Mouse (Mus musculus) kidney, embryonic 15.5 days (tissue): ENCODE measurements at regions not wholly inside any gene's neighbourhood (a gene's known extent, or its start where the extent isn't known, plus 50 kb on each side); places are given as distances from the start of the nearest gene placed in this dataset.

Experiments
- ATAC-seq: fragments of 200-750 bp; cut with Nextera tagmentation; replicated peaks from 2 replicates; pipeline ENCODE4 v1.8.0; 2017; ENCODE audit warnings: moderate TSS enrichment; ENCODE audit not compliant: low FRiP score
- H3K27ac ChIP-seq: fragments of 300-500 bp; sonication (generic); 2 replicates; pipeline ENCODE4 v1.5.1; 2015; ENCODE audit warnings: mild to moderate bottlenecking, inconsistent platforms
- H3K27me3 ChIP-seq: fragments of 300-500 bp; sonication (generic); 2 replicates; pipeline ENCODE4 v1.6.1; 2015; ENCODE audit warnings: inconsistent platforms
- H3K36me3 ChIP-seq: fragments of 300-500 bp; sonication (generic); 2 replicates; pipeline ENCODE4 v1.6.1; 2015; ENCODE audit warnings: inconsistent platforms
- H3K4me1 ChIP-seq: fragments of 300-500 bp; sonication (generic); 2 replicates; pipeline ENCODE4 v1.6.1; 2015; ENCODE audit warnings: inconsistent platforms
- H3K4me2 ChIP-seq: fragments of 300-500 bp; sonication (generic); 2 replicates; pipeline ENCODE4 v1.6.1; 2015; ENCODE audit warnings: moderate library complexity, mild to moderate bottlenecking, inconsistent platforms
- H3K4me3 ChIP-seq: fragments of 300-500 bp; sonication (generic); replicated peaks from 2 replicates; pipeline ENCODE4 v1.5.1; 2015; ENCODE audit warnings: mild to moderate bottlenecking, inconsistent platforms
- H3K9ac ChIP-seq: fragments of 300-500 bp; sonication (generic); 2 replicates; pipeline ENCODE4 v1.6.1; 2015; ENCODE audit warnings: mild to moderate bottlenecking, inconsistent platforms
- H3K9me3 ChIP-seq: fragments of 300-500 bp; sonication (generic); replicated peaks from 2 replicates; pipeline ENCODE4 v1.6.1; 2016; ENCODE audit warnings: inconsistent platforms
- WGBS: fragments of 180-500 bp; shearing (Covaris S2); methylation state at CpG from one replicate; pipeline ENCODE4 v1.1.7; 2015; ENCODE audit warnings: mixed read lengths; 5-methylcytosine and 5-hydroxymethylcytosine counted together

DNA sequence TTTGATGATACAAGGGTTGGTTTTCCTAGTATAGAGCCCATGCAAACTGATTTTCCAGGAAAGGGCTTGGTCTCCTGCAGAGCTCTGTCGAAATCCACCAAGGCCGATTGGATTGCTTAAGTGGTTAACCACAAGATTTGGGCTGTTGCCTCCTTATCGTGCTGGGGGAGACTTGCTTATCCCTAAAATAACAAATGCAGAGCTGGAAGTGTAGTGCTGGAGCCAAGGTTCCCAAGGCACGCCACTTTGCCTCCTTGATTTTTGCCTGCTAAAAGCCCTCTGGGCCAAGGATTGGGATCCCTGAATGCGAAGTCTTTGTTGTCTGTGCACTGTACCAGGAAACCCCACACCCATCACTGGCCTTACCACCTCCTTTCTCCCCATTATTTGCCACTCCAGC, 52.8 kb upstream of the Tmem178 start:
- no peak overlapping the region for H3K9ac ChIP-seq
- 53% methylated on average over 5 of the region's 5 CpGs for WGBS
- no peak for ATAC-seq
- H3K36me3 ChIP-seq, result no peaks in the 10 kb centered on the region
- no peaks in the 10 kb centered on the region for H3K9me3 ChIP-seq
- peaks cover 14% of the 10 kb centered on the region for H3K4me1 ChIP-seq
- no peak overlapping the region for H3K4me2 ChIP-seq
- H3K27me3 ChIP-seq, result no peaks in the 10 kb centered on the region
- no peak overlapping the region for H3K4me3 ChIP-seq
- no peak overlapping the region for H3K27ac ChIP-seq

- Histone ChIP-seq H3K9ac (no peak overlapping the region), H3K4me1 (peaks cover 25% of the 10 kb centered on the region)
Measured at GRCm38 (mm10) chr17:80889095-80889494, 55.3 kb upstream of the Tmem178 start.

DNA sequence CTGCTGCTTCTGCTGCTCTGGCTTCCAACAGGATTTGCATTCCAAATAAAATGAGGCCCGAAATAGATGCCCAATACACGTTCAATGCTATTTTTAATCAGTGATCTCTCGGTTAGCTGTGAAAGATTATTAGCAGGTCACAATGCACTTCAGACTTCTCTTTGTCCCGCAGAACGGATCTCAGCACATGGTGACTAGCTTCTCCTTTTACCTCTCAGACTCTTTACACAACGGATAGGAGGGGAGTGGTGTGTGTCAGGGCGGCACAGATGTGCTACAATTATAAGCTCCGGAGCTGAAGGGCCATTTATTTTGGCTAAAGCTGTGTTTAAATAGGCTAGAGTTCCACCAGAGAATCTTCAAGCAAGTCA, 56.7 kb upstream of the Tmem178 start:
- ATAC-seq, result 0 out of 2 replicates have a peak, but pooled peaks have one; percentile 54
- Histone ChIP-seq H3K9me3 (no peaks in the 10 kb centered on the region), H3K4me3 (no peak overlapping the region; the same call in 1 of the 2 replicates), H3K27ac (peak overlapping the region; percentile 49), H3K36me3 (no peaks in the 10 kb centered on the region), H3K9ac (no peak overlapping the region), H3K27me3 (no peaks in the 10 kb centered on the region), H3K4me1 (peaks cover 25% of the 10 kb centered on the region), H3K4me2 (peak overlapping the region; percentile 38)
- 16% methylated on average over 8 of the region's 8 CpGs for WGBS

More at GRCm38 (mm10) chr17:80889095-80889494, 55.3 kb upstream of the Tmem178 start:
- no peak overlapping the region for H3K4me3 ChIP-seq
- no peaks in the 10 kb centered on the region for H3K27me3 ChIP-seq
- WGBS, result 96% methylated on average over 4 of the region's 4 CpGs
- H3K4me2 ChIP-seq, result no peak overlapping the region
- no peak for ATAC-seq
- H3K36me3 ChIP-seq, result no peaks in the 10 kb centered on the region
- no peak overlapping the region for H3K27ac ChIP-seq
- no peaks in the 10 kb centered on the region for H3K9me3 ChIP-seq

DNA sequence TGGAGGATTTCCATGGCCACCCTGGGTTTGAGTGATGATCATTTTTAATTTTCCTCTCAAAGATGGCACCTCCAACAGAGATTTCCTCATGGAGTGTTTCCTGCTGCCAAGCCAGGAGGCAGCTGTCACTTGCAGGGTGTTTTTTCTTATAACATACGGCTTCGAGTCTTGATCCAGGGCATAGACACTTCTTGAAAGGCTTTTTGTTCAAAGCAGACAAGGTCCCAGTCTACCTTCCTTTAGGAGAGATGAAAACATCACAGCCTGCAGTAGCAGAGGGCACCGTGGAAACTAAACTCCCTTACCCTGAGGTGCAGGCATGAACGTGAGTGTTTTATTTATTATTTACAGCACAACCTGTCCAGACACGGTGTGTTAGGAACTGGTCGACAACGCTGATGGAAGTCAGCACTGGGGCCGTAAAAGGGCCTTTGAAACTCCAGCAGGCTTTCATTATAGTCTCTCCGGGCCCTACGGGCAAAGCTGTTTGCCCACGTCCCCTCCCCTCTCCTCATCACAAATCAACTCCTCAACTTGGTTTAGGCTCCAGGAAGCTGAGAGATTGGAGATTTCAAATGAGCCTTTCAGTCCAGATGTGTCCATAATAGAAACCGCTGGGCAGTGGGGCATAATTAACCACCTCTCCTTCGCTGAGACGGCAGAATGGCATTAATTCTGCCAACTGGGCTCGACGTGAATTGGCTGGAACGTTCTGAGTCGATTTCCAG, 57.2 kb upstream of the Tmem178 start:
- no peak overlapping the region; the same call in 1 of the 2 replicates for H3K4me3 ChIP-seq
- WGBS, result 15% methylated on average over 18 of the region's 18 CpGs
- no peaks in the 10 kb centered on the region for H3K36me3 ChIP-seq
- H3K27ac ChIP-seq, result peak overlapping the region; percentile 49
- peak overlapping the region; percentile 38 for H3K4me2 ChIP-seq
- H3K9me3 ChIP-seq, result no peaks in the 10 kb centered on the region
- peaks cover 25% of the 10 kb centered on the region for H3K4me1 ChIP-seq
- no peaks in the 10 kb centered on the region for H3K27me3 ChIP-seq
- peak; percentile 29; the same call in 1 of the 2 replicates for ATAC-seq
- H3K9ac ChIP-seq, result no peak overlapping the region

DNA sequence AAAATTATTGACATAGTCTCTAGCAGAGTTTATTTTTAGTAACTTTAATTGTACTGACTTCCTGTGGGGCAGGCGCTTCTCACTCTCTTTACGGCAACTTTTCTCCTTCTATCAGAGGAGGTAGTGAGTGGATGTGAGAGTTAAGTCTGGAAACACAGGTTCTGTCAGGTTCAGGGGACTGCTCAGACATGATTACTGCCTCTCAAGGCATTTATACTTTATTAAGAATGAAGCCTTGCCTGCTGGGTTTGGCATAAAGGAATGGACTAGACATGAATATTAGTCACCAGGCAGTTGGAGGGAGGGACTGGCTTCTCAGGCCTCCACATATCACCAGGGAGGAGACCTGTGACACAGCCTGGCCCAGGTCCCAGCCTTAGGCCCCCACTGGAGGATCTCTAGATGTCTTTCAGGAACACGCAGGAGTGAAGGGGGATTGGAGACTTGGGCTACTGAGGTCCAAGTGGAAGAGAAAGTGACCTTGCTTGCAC, 58.2 kb upstream of the Tmem178 start:
- ATAC-seq, result no peak
- Histone ChIP-seq H3K36me3 (no peaks in the 10 kb centered on the region), H3K4me3 (no peak overlapping the region), H3K27ac (no peak overlapping the region), H3K27me3 (no peaks in the 10 kb centered on the region), H3K9ac (no peak overlapping the region), H3K4me2 (no peak overlapping the region), H3K9me3 (no peaks in the 10 kb centered on the region), H3K4me1 (peaks cover 25% of the 10 kb centered on the region)
- WGBS, result 47% methylated on average over 3 of the region's 3 CpGs

DNA sequence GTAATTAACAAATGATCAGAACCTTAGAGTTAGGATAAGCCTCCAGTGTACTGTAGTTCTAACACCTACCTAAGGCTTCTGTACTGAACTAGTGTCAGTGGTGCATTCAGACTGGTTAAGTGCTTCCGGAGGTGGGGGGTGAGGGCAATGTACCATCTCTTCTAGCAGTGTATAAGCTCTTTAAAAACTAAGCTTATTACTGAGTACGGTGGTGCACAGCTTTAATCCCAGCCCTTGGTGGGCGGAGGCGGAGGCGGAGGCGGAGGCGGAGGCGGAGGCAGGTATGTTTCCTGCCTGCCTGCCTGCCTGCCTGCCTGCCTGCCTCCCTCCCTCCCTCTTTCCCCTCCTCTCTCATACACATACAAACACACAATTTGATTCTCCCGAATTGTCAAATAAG, 58.7 kb upstream of the Tmem178 start:
- ATAC-seq, result no peak
- WGBS, result 84% methylated on average over 9 of the region's 9 CpGs

DNA sequence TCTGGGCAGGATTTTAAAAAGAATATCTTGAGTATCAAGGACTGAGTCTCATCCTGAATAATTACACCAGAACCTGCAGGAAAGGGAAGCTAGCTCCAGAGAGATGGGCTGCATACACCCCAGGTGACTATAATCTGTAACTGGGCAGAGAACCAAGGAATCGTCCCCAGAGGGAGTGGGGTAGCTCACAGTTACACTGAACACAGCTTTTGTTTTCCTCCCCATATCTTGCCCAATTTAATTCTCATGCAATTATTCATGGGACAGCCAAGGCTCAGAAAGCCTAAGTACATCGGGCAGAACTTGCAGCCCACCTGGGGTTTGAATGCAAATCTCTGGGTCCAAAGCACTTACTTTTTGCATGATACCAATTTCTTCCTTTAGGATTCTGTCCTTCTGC, 59.5 kb upstream of the Tmem178 start:
- WGBS, result 78% methylated on average over 2 of the region's 2 CpGs
- no peaks in the 10 kb centered on the region for H3K36me3 ChIP-seq
- peaks cover 25% of the 10 kb centered on the region for H3K4me1 ChIP-seq
- no peak overlapping the region for H3K4me2 ChIP-seq
- no peak for ATAC-seq
- no peak overlapping the region for H3K27ac ChIP-seq
- no peak overlapping the region for H3K9ac ChIP-seq
- no peaks in the 10 kb centered on the region for H3K27me3 ChIP-seq
- H3K4me3 ChIP-seq, result no peak overlapping the region
- no peaks in the 10 kb centered on the region for H3K9me3 ChIP-seq

More for the DNA sequence above, 58.7 kb upstream of the Tmem178 start:
- no peak overlapping the region for H3K4me2 ChIP-seq
- no peaks in the 10 kb centered on the region for H3K36me3 ChIP-seq
- H3K9me3 ChIP-seq, result no peaks in the 10 kb centered on the region
- H3K27me3 ChIP-seq, result no peaks in the 10 kb centered on the region
- H3K27ac ChIP-seq, result no peak overlapping the region
- H3K4me3 ChIP-seq, result no peak overlapping the region
- H3K9ac ChIP-seq, result no peak overlapping the region
- peaks cover 25% of the 10 kb centered on the region for H3K4me1 ChIP-seq

DNA sequence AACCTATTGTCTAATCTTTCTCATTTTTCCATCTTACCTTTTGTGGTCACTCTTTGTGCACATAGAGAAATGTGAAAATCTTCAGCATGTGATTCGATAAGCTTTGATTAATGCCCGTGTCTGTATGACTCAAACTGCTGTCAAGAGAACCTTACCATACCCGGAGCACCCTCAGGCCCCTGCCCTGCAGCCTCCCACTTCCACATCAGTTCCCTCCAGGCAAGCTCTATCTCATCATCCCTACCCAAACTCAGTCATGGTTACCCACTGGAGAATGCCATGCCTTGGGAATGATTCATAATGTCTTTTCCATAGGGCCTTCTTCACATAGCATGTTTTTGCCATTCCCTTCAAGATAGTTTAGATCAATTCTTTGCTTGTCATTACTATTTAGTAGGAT, 62.0 kb upstream of the Tmem178 start:
- H3K9ac ChIP-seq, result no peak overlapping the region
- no peak for ATAC-seq
- 86% methylated on average over 3 of the region's 3 CpGs for WGBS
- no peaks in the 10 kb centered on the region for H3K36me3 ChIP-seq
- no peak overlapping the region for H3K4me2 ChIP-seq
- no peaks in the 10 kb centered on the region for H3K9me3 ChIP-seq
- H3K27ac ChIP-seq, result no peak overlapping the region
- no peaks in the 10 kb centered on the region for H3K27me3 ChIP-seq
- H3K4me1 ChIP-seq, result peaks cover 18% of the 10 kb centered on the region
- H3K4me3 ChIP-seq, result no peak overlapping the region

- Histone ChIP-seq H3K27me3 (no peaks in the 10 kb centered on the region), H3K4me1 (0 out of 2 replicates have a peak, but pooled peaks cover 6% of the 10 kb centered on the region), H3K36me3 (no peaks in the 10 kb centered on the region), H3K4me2 (no peak overlapping the region), H3K4me3 (no peak overlapping the region), H3K9me3 (no peaks in the 10 kb centered on the region), H3K27ac (no peak overlapping the region), H3K9ac (no peak overlapping the region)
- 74% methylated on average over 4 of the region's 4 CpGs for WGBS
- ATAC-seq, result no peak
Measured at GRCm38 (mm10) chr17:80880325-80880724, 64.1 kb upstream of the Tmem178 start.

- Histone ChIP-seq H3K9ac (no peak overlapping the region), H3K27ac (no peak overlapping the region), H3K36me3 (no peaks in the 10 kb centered on the region), H3K27me3 (no peaks in the 10 kb centered on the region), H3K4me3 (no peak overlapping the region), H3K9me3 (no peaks in the 10 kb centered on the region), H3K4me1 (0 out of 2 replicates have a peak, but pooled peaks cover 6% of the 10 kb centered on the region), H3K4me2 (no peak overlapping the region)
- WGBS, result 45% methylated on average over 7 of the region's 7 CpGs
- ATAC-seq, result 0 out of 2 replicates have a peak, but pooled peaks have one; percentile 36
Measured at GRCm38 (mm10) chr17:80875352-80876044, 68.9 kb upstream of the Tmem178 start.

- H3K4me2 ChIP-seq, result no peak overlapping the region
- H3K4me1 ChIP-seq, result 0 out of 2 replicates have a peak, but pooled peaks cover 6% of the 10 kb centered on the region
- WGBS, result 81% methylated on average over 4 of the region's 4 CpGs
- no peak for ATAC-seq
- no peaks in the 10 kb centered on the region for H3K27me3 ChIP-seq
- no peaks in the 10 kb centered on the region for H3K9me3 ChIP-seq
- H3K9ac ChIP-seq, result no peak overlapping the region
- H3K36me3 ChIP-seq, result no peaks in the 10 kb centered on the region
- no peak overlapping the region for H3K27ac ChIP-seq
- no peak overlapping the region for H3K4me3 ChIP-seq
Measured at GRCm38 (mm10) chr17:80870965-80871364, 73.5 kb upstream of the Tmem178 start.

DNA sequence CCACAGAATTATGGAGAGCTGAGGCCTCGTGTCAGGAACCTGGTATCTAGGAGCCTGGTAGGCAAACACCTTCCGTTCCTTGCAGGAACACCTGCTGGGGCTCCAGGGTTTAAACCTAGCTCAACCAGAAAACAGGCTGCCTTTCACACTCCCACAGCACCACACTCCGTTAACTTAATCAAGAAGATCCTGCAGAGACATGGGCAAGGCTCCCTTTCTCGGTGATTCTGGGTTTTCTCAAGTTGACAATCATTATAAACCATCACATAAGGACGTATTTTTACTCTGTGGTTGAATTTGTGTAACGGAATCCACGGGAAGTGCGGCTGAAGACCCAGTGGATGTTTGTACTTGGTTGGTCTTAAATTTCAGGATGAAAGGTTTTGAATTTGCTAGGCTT, 82.1 kb upstream of the Tmem178 start:
- Histone ChIP-seq H3K27ac (no peak overlapping the region), H3K9ac (no peak overlapping the region), H3K4me1 (no peaks in the 10 kb centered on the region), H3K27me3 (no peaks in the 10 kb centered on the region), H3K9me3 (no peaks in the 10 kb centered on the region), H3K4me2 (no peak overlapping the region), H3K36me3 (no peaks in the 10 kb centered on the region), H3K4me3 (no peak overlapping the region)
- ATAC-seq, result no peak
- WGBS, result 71% methylated on average over 8 of the region's 8 CpGs
